Mouse (Mus musculus): Measurements from ENCODE around the gene Zfp990.
"Not testable (repeated sequence)": the region's sequence is repeated elsewhere in the genome, so short reads cannot be mapped to it uniquely, and the experiment has no call there.

- TF ChIP-seq CTCF (IDR thresholded peaks at IDR 0.05; ENCODE audit: control insufficient read depth, insufficient read depth, insufficient replicate concordance, low read depth, low read length); POLR2A (IDR thresholded peaks at IDR 0.05; ENCODE audit: control insufficient read depth, low read depth, low read length): not testable (repeated sequence)
Measured at GRCm38 (mm10) chr4:145517391-145517790, 6.8 kb downstream of the Zfp990 start.
